Mouse (Mus musculus) neutrophil, adult 59 days (primary cell): ENCODE results near the gene Per2. TPM values are rescaled to one million over a fixed set of nuclear protein-coding genes. Genes with fewer than 3 reads are reported as not detected.

Experiments used
- total RNA-seq, 2 experiments: library from RNA; stranded (reverse); gene quantifications; 1 replicate in 1 of 2; 2 replicates in 1 of 2; pipeline ENCODE4 v1.2.4; 2023

The Per2 gene
- 10 to 100 TPM; 43.9 to 54.2 TPM for total RNA-seq

GRCm38 (mm10) chr1:91459059-91459809 is at the start of gene Per2:
TSS of gene Per2 (minus strand) at chr1:91459324.

GRCm38 (mm10) chr1:91494457-91495140 is 35.5 kb upstream of the Per2 start, which contains the start of gene Traf3ip1:
TSS of gene Traf3ip1 (plus strand) at chr1:91494647.

GRCm38 (mm10) chr1:91413898-91414594 is 45.1 kb downstream of the Per2 start, which contains the start of gene Hes6:
TSS of gene Hes6 (minus strand) at chr1:91414038.

GRCm38 (mm10) chr1:91398260-91399062 is 60.7 kb downstream of the Per2 start, which contains the start of gene Ilkap:
TSS of gene Ilkap (minus strand) at chr1:91398815.

GRCm38 (mm10) chr1:91366215-91367108 is 92.7 kb downstream of the Per2 start, which contains the start of gene Erfe:
TSS of gene Erfe (plus strand) at chr1:91366430.

Other genes with a start within 250 kb of the Per2 start
- 10 to 100 TPM; 51.7 to 51.9 TPM for gene Ube2f, start 209.0 kb downstream of the Per2 start, total RNA-seq
- gene Scly, start 161.0 kb downstream of the Per2 start, total RNA-seq = 10 to 100 TPM; 17.9 to 23.8 TPM
- gene Espnl, start 137.2 kb downstream of the Per2 start, total RNA-seq = under 1 TPM in 1 of 2 experiments, not detected in 1; 0.09 TPM
- gene Klhl30, start 108.3 kb downstream of the Per2 start, total RNA-seq = not detected
- gene Erfe, start 92.9 kb downstream of the Per2 start, total RNA-seq = under 1 TPM; 0.36 to 0.53 TPM
- gene Ilkap, start 60.5 kb downstream of the Per2 start, total RNA-seq = 10 to 100 TPM; 50.3 to 58.3 TPM
- 10 to 100 TPM; 19.4 to 25.4 TPM for gene Hes6, start 45.3 kb downstream of the Per2 start, total RNA-seq
- 1 to 10 TPM; 1.2 to 2.6 TPM for gene Traf3ip1, start 35.3 kb upstream of the Per2 start, total RNA-seq
- gene Asb1, start 81.2 kb upstream of the Per2 start, total RNA-seq = 10 to 100 TPM; 10.7 to 11.8 TPM